Mouse (Mus musculus) thymus, adult 2 months (tissue): ENCODE measurements around the gene Strada. TPM values are rescaled to one million over a fixed set of nuclear protein-coding genes. Genes with fewer than 3 reads are reported as not detected.

Experiments used
- DNase-seq: peaks from one replicate; pipeline ENCODE4 v3.0.0; 2021
- H3K27ac ChIP-seq: fragments of 200-500 bp; 2 replicates; pipeline ENCODE4 v1.5.1; 2012; ENCODE audit warnings: low read length, control low read depth; ENCODE audit not compliant: control insufficient read depth, insufficient read depth
- H3K27me3 ChIP-seq: fragments of 200-500 bp; 2 replicates; pipeline ENCODE4 v1.6.1; 2012; ENCODE audit warnings: mild to moderate bottlenecking, low read length, moderate library complexity, mixed read lengths; ENCODE audit not compliant: control insufficient read depth, insufficient read depth
- H3K36me3 ChIP-seq: fragments of 200-500 bp; 2 replicates; pipeline ENCODE4 v1.6.1; 2012; ENCODE audit warnings: mild to moderate bottlenecking, low read length, moderate library complexity; ENCODE audit not compliant: control insufficient read depth, insufficient read depth
- H3K4me1 ChIP-seq: fragments of 200-500 bp; replicated peaks from 2 replicates; pipeline ENCODE4 v1.6.1; 2012; ENCODE audit warnings: low read length; ENCODE audit not compliant: control insufficient read depth, insufficient read depth
- H3K4me3 ChIP-seq: fragments of 200-500 bp; 2 replicates; pipeline ENCODE4 v1.5.1; 2012; ENCODE audit warnings: mild to moderate bottlenecking, low read length, control low read depth, moderate library complexity; ENCODE audit not compliant: control insufficient read depth, insufficient read depth
- CTCF ChIP-seq: fragments of 200-500 bp; IDR thresholded peaks from 2 replicates; pipeline ENCODE4 v1.5.1; 2012; ENCODE audit warnings: mild to moderate bottlenecking, control low read depth, low read length, moderate library complexity, borderline replicate concordance; ENCODE audit not compliant: control insufficient read depth, poor library complexity, insufficient read depth; ENCODE audit errors: extremely low read depth
- POLR2A ChIP-seq: fragments of 200-500 bp; IDR thresholded peaks from 2 replicates; pipeline ENCODE4 v1.6.1; 2012; ENCODE audit warnings: mild to moderate bottlenecking, low read length, control low read depth, moderate library complexity; ENCODE audit not compliant: control insufficient read depth, poor library complexity, insufficient read depth; ENCODE audit errors: extremely low read depth
- WGBS: fragments of 180-500 bp; shearing (Covaris S2); methylation state at CpG from one replicate; pipeline ENCODE4 v1.1.7; 2018; 5-methylcytosine and 5-hydroxymethylcytosine counted together
- polyA plus RNA-seq: library from polyadenylated mRNA; depleted of rRNA; stranded (reverse); fragments of >200 nt; gene quantifications from 2 replicates; pipeline ENCODE4 v1.2.3, GENCODE M21; 2012

Strada gene
- polyA plus RNA-seq, 1 experiment, result 40.3 TPM

DNA sequence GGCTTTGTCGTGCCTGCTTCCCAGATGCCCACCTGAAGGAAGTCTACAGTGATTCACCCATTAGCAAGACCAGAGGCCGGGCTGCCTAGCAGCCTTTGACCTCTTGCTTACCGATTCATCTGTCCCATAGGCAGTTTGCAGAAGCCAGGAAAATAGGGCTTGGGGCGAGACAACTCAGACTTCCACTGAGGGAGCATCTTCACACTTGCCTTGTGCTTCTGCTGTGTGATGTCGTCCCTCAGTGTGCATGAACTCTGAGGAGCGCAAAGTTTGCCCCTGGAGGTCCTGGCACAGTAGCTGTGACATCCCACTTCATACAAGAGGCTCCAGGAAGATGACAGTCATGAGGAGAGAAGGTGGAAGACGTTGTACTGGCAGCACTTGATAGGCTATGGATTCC lies 44.8 kb downstream of the Strada start:
- H3K27ac ChIP-seq, result peak overlapping the region; percentile 6; the same call in 1 of the 2 replicates
- H3K27me3 ChIP-seq, result no peaks in the 10 kb centered on the region
- WGBS, result 84% methylated on average over 7 of the region's 7 CpGs
- no peak for DNase-seq
- peaks cover 40% of the 10 kb centered on the region for H3K36me3 ChIP-seq
- TF ChIP-seq CTCF, result no peak
- no peak for TF ChIP-seq POLR2A
- peaks cover 40% of the 10 kb centered on the region for H3K4me1 ChIP-seq
- peak overlapping the region; percentile 10 for H3K4me3 ChIP-seq

DNA sequence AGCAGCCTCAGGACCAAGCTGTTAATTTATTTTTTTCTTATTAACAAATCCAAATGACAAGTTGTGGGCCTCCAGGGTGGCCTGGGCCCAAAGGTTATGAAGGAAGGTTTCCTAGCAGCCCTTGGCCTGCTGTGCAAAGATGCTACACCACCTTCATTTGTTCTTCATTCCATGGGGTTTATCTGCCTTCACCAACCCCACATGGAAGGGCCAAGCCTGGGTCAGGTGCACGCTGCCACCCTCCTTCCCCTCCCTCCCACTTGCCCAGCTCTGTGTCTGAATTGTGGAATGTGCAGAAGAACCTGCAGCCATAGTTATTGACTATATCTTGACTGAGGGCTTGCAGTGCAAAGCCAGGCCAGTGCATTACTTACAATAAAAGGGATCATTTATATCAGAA lies 45.7 kb downstream of the Strada start:
- no peak overlapping the region for H3K4me3 ChIP-seq
- peak overlapping the region; percentile 33; the same call in 1 of the 2 replicates for H3K27ac ChIP-seq
- H3K36me3 ChIP-seq, result peaks cover 49% of the 10 kb centered on the region
- peaks cover 31% of the 10 kb centered on the region for H3K4me1 ChIP-seq
- 97% methylated on average over 1 of the region's 1 CpGs for WGBS
- no peak for DNase-seq
- no peaks in the 10 kb centered on the region for H3K27me3 ChIP-seq
- no peak for TF ChIP-seq CTCF
- no peak for TF ChIP-seq POLR2A

DNA sequence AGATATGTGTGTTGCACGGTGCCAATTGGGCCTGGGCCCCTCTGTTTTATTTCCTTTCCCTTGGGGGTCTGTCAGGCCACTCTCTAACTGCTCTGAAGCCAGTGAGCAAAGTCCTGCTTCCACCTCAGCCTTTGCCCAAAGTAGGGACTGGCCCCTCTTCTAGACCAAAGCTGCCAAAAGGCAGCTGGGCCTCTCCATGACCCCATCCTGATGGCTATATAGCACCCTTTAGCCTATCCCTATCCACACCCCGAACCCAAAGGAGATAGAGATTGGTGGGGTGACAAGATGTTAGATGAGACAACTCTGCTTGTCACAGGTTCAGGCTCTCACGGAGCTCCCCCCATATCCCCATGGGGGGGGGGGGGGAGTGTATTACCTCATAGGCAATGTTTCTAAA lies 46.2 kb downstream of the Strada start:
- Histone ChIP-seq H3K36me3 (peaks cover 53% of the 10 kb centered on the region), H3K4me3 (no peak overlapping the region), H3K27me3 (no peaks in the 10 kb centered on the region), H3K27ac (peak overlapping the region; percentile 35; the same call in 1 of the 2 replicates), H3K4me1 (peaks cover 27% of the 10 kb centered on the region)
- 69% methylated on average over 3 of the region's 3 CpGs for WGBS
- TF ChIP-seq POLR2A (no peak), CTCF (no peak)
- no peak for DNase-seq

DNA sequence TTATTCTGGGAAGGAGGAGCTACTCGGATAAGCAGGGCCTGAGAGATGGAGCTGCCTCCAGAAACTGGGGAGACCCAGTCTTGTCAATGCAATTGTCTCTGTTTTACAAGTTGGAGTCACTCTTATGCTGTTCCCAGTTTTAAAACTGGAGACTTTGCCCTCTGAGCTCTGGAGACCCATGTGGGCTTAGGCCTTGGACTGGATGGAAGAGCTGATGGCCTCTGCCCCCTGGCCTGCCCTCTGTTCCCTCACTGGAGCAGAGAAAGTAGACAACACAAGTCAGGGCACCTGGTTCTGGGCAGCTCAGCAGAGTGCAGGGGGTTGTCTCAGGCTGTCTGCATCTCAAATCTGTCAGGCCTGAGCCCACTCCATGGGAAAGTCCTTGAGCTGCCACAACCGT lies 47.2 kb downstream of the Strada start:
- H3K27me3 ChIP-seq, result no peaks in the 10 kb centered on the region
- no peak overlapping the region for H3K27ac ChIP-seq
- H3K4me1 ChIP-seq, result peaks cover 25% of the 10 kb centered on the region
- no peak overlapping the region for H3K4me3 ChIP-seq
- 91% methylated on average over 2 of the region's 2 CpGs for WGBS
- H3K36me3 ChIP-seq, result peaks cover 57% of the 10 kb centered on the region
- DNase-seq, result no peak
- no peak for TF ChIP-seq CTCF

DNA sequence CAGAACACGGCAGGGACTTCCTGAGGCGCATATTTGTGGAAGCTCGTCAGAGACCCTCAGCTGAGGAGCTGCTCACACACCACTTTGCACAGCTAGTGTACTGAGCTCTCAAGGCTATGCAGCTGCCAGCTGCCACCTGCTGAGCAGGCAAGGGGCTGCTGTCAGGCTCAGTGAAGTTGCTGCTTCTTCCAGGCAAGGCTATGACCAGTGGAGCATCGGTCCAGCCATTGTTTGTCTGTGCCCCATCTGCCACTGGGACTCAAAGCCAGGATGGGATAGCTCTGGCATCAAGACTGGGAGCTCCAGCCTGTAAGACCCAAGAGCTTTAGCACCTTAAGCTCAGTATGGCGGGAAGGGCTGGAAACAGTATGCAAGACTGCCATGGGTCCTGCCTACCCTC lies 47.9 kb downstream of the Strada start:
- no peak for TF ChIP-seq CTCF
- no peak for TF ChIP-seq POLR2A
- Histone ChIP-seq H3K4me3 (no peak overlapping the region), H3K27ac (no peak overlapping the region), H3K36me3 (peaks cover 63% of the 10 kb centered on the region), H3K4me1 (peaks cover 25% of the 10 kb centered on the region), H3K27me3 (no peaks in the 10 kb centered on the region)
- no peak for DNase-seq
- 90% methylated on average over 5 of the region's 5 CpGs for WGBS

DNA sequence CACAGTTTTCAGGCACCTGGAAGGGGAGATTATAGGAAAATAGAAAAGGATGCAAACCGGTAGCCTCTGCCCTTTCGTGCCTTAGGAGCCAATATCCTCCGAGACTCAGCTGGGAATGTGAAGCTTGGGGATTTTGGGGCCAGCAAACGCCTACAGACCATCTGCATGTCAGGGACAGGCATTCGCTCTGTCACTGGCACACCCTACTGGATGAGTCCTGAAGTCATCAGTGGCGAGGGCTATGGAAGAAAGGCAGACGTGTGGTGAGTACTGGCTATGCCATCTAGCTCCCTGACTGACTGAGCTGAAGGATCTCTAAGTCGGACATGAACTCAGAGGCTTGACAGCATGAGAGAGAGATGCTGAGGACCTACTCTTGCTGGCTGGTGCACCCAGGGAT lies 49.8 kb downstream of the Strada start:
- H3K36me3 ChIP-seq, result peaks cover 57% of the 10 kb centered on the region
- no peak overlapping the region for H3K27ac ChIP-seq
- WGBS, result 92% methylated on average over 8 of the region's 8 CpGs
- no peak overlapping the region for H3K4me3 ChIP-seq
- peaks cover 13% of the 10 kb centered on the region for H3K4me1 ChIP-seq
- no peak for DNase-seq
- no peaks in the 10 kb centered on the region for H3K27me3 ChIP-seq
- TF ChIP-seq CTCF (no peak), POLR2A (no peak)

DNA sequence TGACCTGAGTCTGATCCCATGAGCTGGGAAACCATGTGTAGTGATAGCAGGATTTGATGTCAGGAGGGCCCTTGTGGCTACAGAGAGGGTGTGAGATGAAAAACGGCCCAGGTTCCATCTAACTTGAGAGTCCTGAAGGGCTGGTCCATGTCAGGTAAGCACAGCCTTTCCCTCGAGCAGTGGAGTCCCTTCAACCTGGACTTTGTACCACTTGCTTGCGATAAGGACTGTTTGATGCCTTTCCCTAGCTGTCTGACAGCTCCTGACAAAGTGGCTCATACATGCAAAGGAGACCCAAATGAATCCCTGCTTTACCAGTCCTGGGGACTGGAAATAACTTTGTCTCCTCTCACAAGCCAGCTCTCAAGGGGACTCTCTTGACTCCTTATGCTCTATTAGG lies 50.7 kb downstream of the Strada start:
- no peak overlapping the region for H3K4me3 ChIP-seq
- 96% methylated on average over 3 of the region's 3 CpGs for WGBS
- H3K27me3 ChIP-seq, result no peaks in the 10 kb centered on the region
- TF ChIP-seq CTCF, result no peak
- no peak for TF ChIP-seq POLR2A
- no peak overlapping the region for H3K27ac ChIP-seq
- H3K4me1 ChIP-seq, result peaks cover 5% of the 10 kb centered on the region
- H3K36me3 ChIP-seq, result peaks cover 55% of the 10 kb centered on the region
- DNase-seq, result no peak
